Mouse (Mus musculus) megakaryocyte progenitor cell, adult 5-6 weeks (primary cell): ENCODE results near the gene Cd163. TPM values are rescaled to one million over a fixed set of nuclear protein-coding genes. Genes with fewer than 3 reads are reported as not detected.

Experiments
- ATAC-seq: replicated peaks from 2 replicates; pipeline ENCODE4 v1.8.0; 2016; ENCODE audit warnings: mild to moderate bottlenecking, moderate TSS enrichment, inconsistent platforms; ENCODE audit not compliant: poor library complexity
- total RNA-seq, 2 experiments: library from RNA; stranded (forward) in 1 of 2; stranded (reverse) in 1 of 2; fragments of 157-497, 149-512 nt in 1 of 2; fragments of 200-1000 nt in 1 of 2; gene quantifications; 2 replicates each; pipeline versions ENCODE4 v1.2.3 to v1.2.4; 2015 to 2017

Cd163 gene
- total RNA-seq (2015), result 0.76 and 0.86 TPM in 2 replicates
- 2.7 TPM in 2 replicates for total RNA-seq (2017)

- ATAC-seq, result no peak
These were observed at the start of gene Cd163 for GRCm38 (mm10) chr6:124304356-124304755. Gene Cd163, plus strand, starts transcription at chr6:124304656.

GRCm38 (mm10) chr6:124255721-124256470 is 48.6 kb upstream of the Cd163 start:
- ATAC-seq, result no peak

GRCm38 (mm10) chr6:124260198-124260931 is 44.1 kb upstream of the Cd163 start:
- ATAC-seq, result peak; percentile 92

GRCm38 (mm10) chr6:124262696-124263095 is 41.8 kb upstream of the Cd163 start:
- peak; percentile 94 for ATAC-seq

- peak; percentile 98 for ATAC-seq
These were observed 31.1 kb upstream of the Cd163 start for GRCm38 (mm10) chr6:124273231-124273880.

GRCm38 (mm10) chr6:124277641-124278040 is 26.8 kb upstream of the Cd163 start:
- ATAC-seq, result no peak

- no peak for ATAC-seq
These were observed 26.2 kb upstream of the Cd163 start for GRCm38 (mm10) chr6:124278291-124278690.

GRCm38 (mm10) chr6:124282731-124283130 is 21.7 kb upstream of the Cd163 start:
- ATAC-seq, result peak; percentile 75

- peak; percentile 90 for ATAC-seq
These were observed 7.1 kb upstream of the Cd163 start for GRCm38 (mm10) chr6:124297378-124297777.

GRCm38 (mm10) chr6:124301447-124302192 is 2.8 kb upstream of the Cd163 start:
- ATAC-seq, result no peak

GRCm38 (mm10) chr6:124308935-124309334 is 4.5 kb downstream of the Cd163 start:
- ATAC-seq, result no peak

- ATAC-seq, result no peak
These were observed 7.8 kb downstream of the Cd163 start for GRCm38 (mm10) chr6:124312292-124312691.

- ATAC-seq, result peak; percentile 43
These were observed 15.9 kb downstream of the Cd163 start for GRCm38 (mm10) chr6:124320371-124320770.

- peak; percentile 86 for ATAC-seq
These were observed 17.3 kb downstream of the Cd163 start for GRCm38 (mm10) chr6:124321481-124322475.

- peak; percentile 47 for ATAC-seq
These were observed 24.0 kb downstream of the Cd163 start for GRCm38 (mm10) chr6:124328394-124328991.

GRCm38 (mm10) chr6:124329622-124330021 is 25.2 kb downstream of the Cd163 start:
- ATAC-seq, result peak; percentile 97

- no peak for ATAC-seq
These were observed 40.6 kb downstream of the Cd163 start for GRCm38 (mm10) chr6:124345096-124345495.

GRCm38 (mm10) chr6:124346613-124347012 is 42.2 kb downstream of the Cd163 start:
- ATAC-seq, result peak; percentile 90

- 0 out of 2 replicates have a peak, but pooled peaks have one; percentile 26 for ATAC-seq
These were observed 48.8 kb downstream of the Cd163 start for GRCm38 (mm10) chr6:124353246-124353645.
